Mouse (Mus musculus) lung, adult 2 months (tissue): ENCODE data around the gene Efhc2. TPM values are rescaled to one million over a fixed set of nuclear protein-coding genes. Genes with fewer than 3 reads are reported as not detected.

Source experiments
- DNase-seq: peaks from one replicate; pipeline ENCODE4 v3.0.0; 2022
- H3K4me1 ChIP-seq: fragments of 200-500 bp; 2 replicates; pipeline ENCODE4 v1.6.1; 2011; ENCODE audit warnings: low read length; ENCODE audit not compliant: control insufficient read depth, insufficient read depth
- H3K4me3 ChIP-seq: fragments of 200-500 bp; replicated peaks from 2 replicates; pipeline ENCODE3; 2011; ENCODE audit warnings: low read depth, mild to moderate bottlenecking, control low read depth, low read length; ENCODE audit errors: extremely low read depth
- CTCF ChIP-seq: fragments of 200-500 bp; IDR thresholded peaks from 2 replicates; pipeline ENCODE4 v1.5.1; 2011; ENCODE audit warnings: mild to moderate bottlenecking, low read length, control low read depth; ENCODE audit not compliant: insufficient read depth
- POLR2A ChIP-seq: fragments of 200-500 bp; IDR thresholded peaks from 2 replicates; pipeline ENCODE4 v1.6.1; 2011; ENCODE audit warnings: low read depth, mild to moderate bottlenecking, control low read depth, low read length, borderline replicate concordance; ENCODE audit errors: extremely low read depth
- WGBS: fragments of 180-500 bp; shearing (Covaris S2); methylation state at CpG from one replicate; pipeline ENCODE4 v1.1.7; 2018; 5-methylcytosine and 5-hydroxymethylcytosine counted together
- polyA plus RNA-seq: library from polyadenylated mRNA; depleted of rRNA; stranded (reverse); fragments of >200 nt; gene quantifications from 2 replicates; pipeline ENCODE4 v1.2.3, GENCODE M21; 2012; rRNA removed

Gene Efhc2
- polyA plus RNA-seq = 0.10 and 0.20 TPM in 2 replicates

GRCm38 (mm10) chrX:17319126-17319583, at the start of gene Efhc2:
Gene Efhc2 (minus strand): TSS chrX:17319368.
- no peak for TF ChIP-seq POLR2A
- no peak for TF ChIP-seq CTCF
- peak; percentile 2 for DNase-seq
- WGBS = 26% methylated on average over 19 of the region's 19 CpGs
- Histone ChIP-seq H3K4me3 (peak within 1 kb of the TSS; percentile 54), H3K4me1 (no peaks in the 10 kb centered on the region)

GRCm38 (mm10) chrX:17365114-17365513, 45.9 kb upstream of the Efhc2 start:
- TF ChIP-seq CTCF (no peak), POLR2A (no peak)
- no peak overlapping the region for H3K4me3 ChIP-seq
- H3K4me1 ChIP-seq = no peaks in the 10 kb centered on the region
- no peak for DNase-seq
- WGBS = 53% methylated on average over 2 of the region's 2 CpGs

GRCm38 (mm10) chrX:17300349-17300880, 18.8 kb downstream of the Efhc2 start:
- 69% methylated on average over 3 of the region's 3 CpGs for WGBS
- no peak overlapping the region for H3K4me3 ChIP-seq
- no peaks in the 10 kb centered on the region for H3K4me1 ChIP-seq
- TF ChIP-seq POLR2A (no peak), CTCF (no peak)
- no peak for DNase-seq

GRCm38 (mm10) chrX:17283899-17284298, 35.3 kb downstream of the Efhc2 start:
- no peaks in the 10 kb centered on the region for H3K4me1 ChIP-seq
- DNase-seq = no peak
- WGBS = 62% methylated on average over 2 of the region's 2 CpGs
- no peak overlapping the region for H3K4me3 ChIP-seq
- TF ChIP-seq POLR2A (no peak), CTCF (no peak)

- DNase-seq = no peak
- no peak overlapping the region for H3K4me3 ChIP-seq
- TF ChIP-seq POLR2A (no peak), CTCF (no peak)
- H3K4me1 ChIP-seq = no peaks in the 10 kb centered on the region
These were observed 94.0 kb downstream of the Efhc2 start for GRCm38 (mm10) chrX:17225141-17225540.

GRCm38 (mm10) chrX:17217451-17217850, 101.7 kb downstream of the Efhc2 start:
- Histone ChIP-seq H3K4me1 (no peaks in the 10 kb centered on the region), H3K4me3 (no peak overlapping the region)
- TF ChIP-seq CTCF (no peak), POLR2A (no peak)
- DNase-seq = no peak

- DNase-seq = no peak
- 73% methylated on average over 2 of the region's 2 CpGs for WGBS
- H3K4me3 ChIP-seq = no peak overlapping the region
- no peaks in the 10 kb centered on the region for H3K4me1 ChIP-seq
- TF ChIP-seq POLR2A (no peak), CTCF (no peak)
These were observed 105.7 kb downstream of the Efhc2 start for GRCm38 (mm10) chrX:17213515-17213914.

- 73% methylated on average over 3 of the region's 3 CpGs for WGBS
- no peak for TF ChIP-seq POLR2A
- TF ChIP-seq CTCF = no peak
- Histone ChIP-seq H3K4me1 (no peaks in the 10 kb centered on the region), H3K4me3 (no peak overlapping the region)
- DNase-seq = no peak
These were observed 143.4 kb downstream of the Efhc2 start for GRCm38 (mm10) chrX:17175748-17176147.

- Histone ChIP-seq H3K4me3 (no peak overlapping the region), H3K4me1 (no peaks in the 10 kb centered on the region)
- no peak for DNase-seq
- TF ChIP-seq POLR2A = no peak
- TF ChIP-seq CTCF = 0 out of 2 replicates have a peak, but pooled peaks have one; percentile 8
- WGBS = 46% methylated on average over 1 of the region's 1 CpGs
These were observed 153.5 kb downstream of the Efhc2 start for GRCm38 (mm10) chrX:17165638-17166037.
